Mouse (Mus musculus) embryonic fibroblast, embryonic 13.5 days (primary cell): ENCODE measurements around the gene Furin.

Source experiments
- CTCF ChIP-seq: IDR thresholded peaks from 2 replicates; pipeline ENCODE4 v1.5.1; 2011; ENCODE audit warnings: mild to moderate bottlenecking, control low read depth, low read length, moderate library complexity, borderline replicate concordance; ENCODE audit not compliant: insufficient read depth
- POLR2A ChIP-seq: IDR thresholded peaks from 2 replicates; pipeline ENCODE4 v1.6.1; 2011; ENCODE audit warnings: low read depth, mild to moderate bottlenecking, control low read depth, low read length, moderate library complexity

GRCm38 (mm10) chr7:80342858-80343257 is 62.4 kb downstream of the Furin start, which contains the start of gene Hddc3:
- TF ChIP-seq POLR2A (peak; percentile 92), CTCF (0 out of 2 replicates have a peak, but pooled peaks have one; percentile 22)
